22 mouse cellular contexts compared by ENCODE assay signal in the genomic region with DNA sequence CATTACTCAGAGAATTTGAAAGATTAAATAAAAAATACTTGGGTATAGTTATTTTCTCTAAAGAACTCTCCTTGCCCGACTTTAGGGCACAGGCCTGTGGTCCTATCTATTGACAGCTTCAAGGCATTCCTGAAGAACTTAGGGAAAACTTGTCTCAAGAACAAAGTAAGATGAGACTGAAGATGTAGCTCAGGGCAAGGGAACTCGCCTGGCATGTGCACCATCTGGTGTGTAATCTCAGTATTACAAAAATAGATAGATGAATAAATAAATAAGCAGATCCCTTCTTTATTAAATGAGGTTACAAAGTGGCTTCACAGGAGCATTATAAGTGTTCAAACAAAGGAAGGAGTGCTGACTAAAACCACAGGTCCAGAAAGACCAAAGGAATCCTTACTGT. TPM values are rescaled to one million over a fixed set of nuclear protein-coding genes. Genes with fewer than 3 reads are reported as not detected.
A peak's percentile ranks its signal among the peaks of the same experiment; 100 is the strongest.
DNase-seq lines count a peak whose midpoint lies in the region; ATAC-seq and TF ChIP-seq lines count a peak whose summit lies in the region.
"Had no signal": no experiment of that assay in that cellular context is flagged by ENCODE, and none has a peak within 500 bp of the region (broad histone marks: within the 10 kb centered on the region; RNA-seq: fewer than 3 reads in every experiment).

No protein-coding gene starts in this region.

- TF ChIP-seq CTCF in hindbrain, postnatal 0 days (IDR thresholded peaks at IDR 0.05; ENCODE audit: low read depth) = peak; percentile 51
- peak; percentile 18; the same call in 1 of the 2 replicates for TF ChIP-seq CTCF in lung, postnatal 0 days (IDR thresholded peaks at IDR 0.05)
- TF ChIP-seq CTCF in cortical plate, adult 2 months (IDR thresholded peaks at IDR 0.05; ENCODE audit: extremely low read depth, insufficient read depth, low read length) = 0 out of 2 replicates have a peak, but pooled peaks have one; percentile 6

- no peak overlapping the region for H3K4me2 ChIP-seq in forebrain, embryonic 16.5 days (ENCODE audit: low read length)
- H3K4me2 ChIP-seq in forebrain, embryonic 11.5 days (ENCODE audit: low read depth, low read length, severe bottlenecking) = no peak overlapping the region
- no peak overlapping the region for H3K4me2 ChIP-seq in hindbrain, postnatal 0 days (ENCODE audit: low read depth, low read length)
- no peak overlapping the region for H3K4me2 ChIP-seq in hindbrain, embryonic 13.5 days
- H3K4me2 ChIP-seq in lung, postnatal 0 days (replicated peaks; ENCODE audit: low read depth, low read length) = no peak overlapping the region
- H3K4me2 ChIP-seq: hindbrain, embryonic 15.5 days; limb, embryonic 12.5 days; liver, embryonic 12.5 days; midbrain, embryonic 11.5 days; stomach, embryonic 15.5 days had no signal

- no peaks in the 10 kb centered on the region for H3K4me1 ChIP-seq in forebrain, embryonic 16.5 days (replicated peaks; ENCODE audit: control insufficient read depth, insufficient read depth, low read length)
- no peaks in the 10 kb centered on the region for H3K4me1 ChIP-seq in forebrain, embryonic 11.5 days (replicated peaks; ENCODE audit: control insufficient read depth, insufficient read depth, low read length)
- no peaks in the 10 kb centered on the region for H3K4me1 ChIP-seq in hindbrain, postnatal 0 days (ENCODE audit: insufficient read depth, low read length)
- no peaks in the 10 kb centered on the region; the same call in 1 of the 2 replicates for H3K4me1 ChIP-seq in hindbrain, embryonic 13.5 days (replicated peaks)
- H3K4me1 ChIP-seq in lung, postnatal 0 days (ENCODE audit: insufficient read depth, low read depth, low read length) = no peaks in the 10 kb centered on the region
- peaks cover 2% of the 10 kb centered on the region; the same call in 1 of the 2 replicates for H3K4me1 ChIP-seq in cortical plate, adult 2 months (ENCODE audit: control insufficient read depth, insufficient read depth, low read length)
- H3K4me1 ChIP-seq: hindbrain, embryonic 15.5 days; limb, embryonic 12.5 days; stomach, embryonic 15.5 days had no signal

- no peaks in the 10 kb centered on the region for H3K27me3 ChIP-seq in forebrain, embryonic 16.5 days (replicated peaks; ENCODE audit: control insufficient read depth, insufficient read depth, low read length)
- no peaks in the 10 kb centered on the region for H3K27me3 ChIP-seq in forebrain, embryonic 11.5 days (ENCODE audit: control insufficient read depth, insufficient read depth, low read length)
- H3K27me3 ChIP-seq in hindbrain, postnatal 0 days (ENCODE audit: insufficient read depth, low read length) = no peaks in the 10 kb centered on the region
- H3K27me3 ChIP-seq in hindbrain, embryonic 13.5 days = no peaks in the 10 kb centered on the region
- no peaks in the 10 kb centered on the region for H3K27me3 ChIP-seq in lung, postnatal 0 days (replicated peaks; ENCODE audit: insufficient read depth, low read length)
- H3K27me3 ChIP-seq: CH12.LX; hindbrain, embryonic 15.5 days; limb, embryonic 12.5 days; liver, embryonic 12.5 days; stomach, embryonic 15.5 days had no signal

- H3K27ac ChIP-seq in forebrain, embryonic 16.5 days (ENCODE audit: low read length) = no peak overlapping the region
- no peak overlapping the region for H3K27ac ChIP-seq in forebrain, embryonic 11.5 days (ENCODE audit: low read depth, low read length)
- H3K27ac ChIP-seq in hindbrain, postnatal 0 days = no peak overlapping the region
- no peak overlapping the region for H3K27ac ChIP-seq in hindbrain, embryonic 13.5 days
- no peak overlapping the region for H3K27ac ChIP-seq in lung, postnatal 0 days (ENCODE audit: low read length)
- H3K27ac ChIP-seq in cortical plate, adult 2 months (ENCODE audit: insufficient read depth, low read length) = no peak overlapping the region
- H3K27ac ChIP-seq: hindbrain, embryonic 15.5 days; limb, embryonic 12.5 days; liver, embryonic 12.5 days; stomach, embryonic 15.5 days had no signal

- TF ChIP-seq POLR2A in cortical plate, adult 2 months (IDR thresholded peaks at IDR 0.05; ENCODE audit: extremely low read depth, insufficient read depth, low read length) = no peak

- H3K9me3 ChIP-seq in forebrain, embryonic 16.5 days (ENCODE audit: control insufficient read depth, low read length) = no peaks in the 10 kb centered on the region
- no peaks in the 10 kb centered on the region for H3K9me3 ChIP-seq in forebrain, embryonic 11.5 days (ENCODE audit: control insufficient read depth, low read length)
- H3K9me3 ChIP-seq in hindbrain, postnatal 0 days (ENCODE audit: low read length) = no peaks in the 10 kb centered on the region
- no peaks in the 10 kb centered on the region for H3K9me3 ChIP-seq in hindbrain, embryonic 13.5 days
- no peaks in the 10 kb centered on the region for H3K9me3 ChIP-seq in lung, postnatal 0 days (ENCODE audit: low read length)
- H3K9me3 ChIP-seq: hindbrain, embryonic 15.5 days; limb, embryonic 12.5 days; liver, embryonic 12.5 days; stomach, embryonic 15.5 days had no signal

- no peak overlapping the region for H3K4me3 ChIP-seq in forebrain, embryonic 16.5 days (replicated peaks; ENCODE audit: low read length)
- no peak overlapping the region for H3K4me3 ChIP-seq in forebrain, embryonic 11.5 days (ENCODE audit: low read depth, low read length)
- H3K4me3 ChIP-seq in hindbrain, postnatal 0 days (ENCODE audit: low read length) = no peak overlapping the region
- H3K4me3 ChIP-seq in hindbrain, embryonic 13.5 days = no peak overlapping the region
- H3K4me3 ChIP-seq in lung, postnatal 0 days (ENCODE audit: low read depth, low read length) = no peak overlapping the region
- no peak overlapping the region for H3K4me3 ChIP-seq in cortical plate, adult 2 months (ENCODE audit: insufficient read depth, low read length)
- H3K4me3 ChIP-seq: hindbrain, embryonic 15.5 days; limb, embryonic 12.5 days; liver, embryonic 12.5 days; myocyte; stomach, embryonic 15.5 days had no signal

- WGBS in forebrain, embryonic 16.5 days = 61% methylated on average over 2 of the region's 2 CpGs
- WGBS in forebrain, embryonic 11.5 days = 73% methylated on average over 2 of the region's 2 CpGs
- WGBS in hindbrain, postnatal 0 days = 75% methylated on average over 2 of the region's 2 CpGs
- 72% methylated on average over 2 of the region's 2 CpGs for WGBS in hindbrain, embryonic 13.5 days
- 73% methylated on average over 2 of the region's 2 CpGs for WGBS in lung, postnatal 0 days

- no peaks in the 10 kb centered on the region for H3K36me3 ChIP-seq in forebrain, embryonic 16.5 days (ENCODE audit: control insufficient read depth, insufficient read depth)
- no peaks in the 10 kb centered on the region for H3K36me3 ChIP-seq in forebrain, embryonic 11.5 days (ENCODE audit: control insufficient read depth, insufficient read depth, low read length)
- no peaks in the 10 kb centered on the region for H3K36me3 ChIP-seq in hindbrain, postnatal 0 days (ENCODE audit: insufficient read depth, low read length)
- no peaks in the 10 kb centered on the region for H3K36me3 ChIP-seq in hindbrain, embryonic 13.5 days
- H3K36me3 ChIP-seq in lung, postnatal 0 days (ENCODE audit: insufficient read depth, low read length) = no peaks in the 10 kb centered on the region
- H3K36me3 ChIP-seq: hindbrain, embryonic 15.5 days; limb, embryonic 12.5 days; liver, embryonic 12.5 days; stomach, embryonic 15.5 days had no signal

- no peak for DNase-seq in forebrain, embryonic 11.5 days (ENCODE audit: low spot score)
- DNase-seq in hindbrain, postnatal 0 days (ENCODE audit: low spot score) = peak; percentile 30
- DNase-seq in lung, postnatal 0 days (ENCODE audit: low spot score) = no peak
- DNase-seq in lung, postnatal 4 days = no peak
- DNase-seq: adrenal gland, postnatal 25 days; cerebellum, adult 18-20 months; gastrocnemius, postnatal 25 days; kidney, adult 8-10 months; kidney, postnatal 36 days; lung, adult 2 months; right cerebral cortex, postnatal 25 days had no signal

- ATAC-seq in forebrain, embryonic 16.5 days = 0 out of 2 replicates have a peak, but pooled peaks have one; percentile 23
- ATAC-seq in forebrain, embryonic 11.5 days (replicated peaks; ENCODE audit: low FRiP score) = no peak
- ATAC-seq in hindbrain, postnatal 0 days = no peak
- ATAC-seq in hindbrain, embryonic 13.5 days (ENCODE audit: low FRiP score) = no peak
- ATAC-seq in lung, postnatal 0 days = no peak
- ATAC-seq: liver, embryonic 12.5 days had no signal

- H3K9ac ChIP-seq in forebrain, embryonic 16.5 days (replicated peaks; ENCODE audit: low read depth, low read length) = no peak overlapping the region
- no peak overlapping the region for H3K9ac ChIP-seq in forebrain, embryonic 11.5 days (ENCODE audit: low read length)
- no peak overlapping the region for H3K9ac ChIP-seq in hindbrain, postnatal 0 days (replicated peaks; ENCODE audit: low read length)
- H3K9ac ChIP-seq in hindbrain, embryonic 13.5 days = no peak overlapping the region
- no peak overlapping the region for H3K9ac ChIP-seq in lung, postnatal 0 days (replicated peaks; ENCODE audit: low read depth)
- H3K9ac ChIP-seq: hindbrain, embryonic 15.5 days; limb, embryonic 12.5 days; liver, embryonic 12.5 days; stomach, embryonic 15.5 days had no signal

- TF ChIP-seq EP300 in lung, postnatal 0 days (IDR thresholded peaks at IDR 0.05) = no peak

RNA-seq across cellular contexts. Expression of gene Efhc1, which starts 32.7 kb away (rescaled TPM):
- 2.0 and 2.3 TPM in 2 replicates for polyA plus RNA-seq in forebrain, embryonic 16.5 days (2015; fragmentation: Nextera tagmentation; extraction: Ambion mirVana)
- polyA plus RNA-seq in forebrain, embryonic 11.5 days (2014; fragmentation: Nextera tagmentation; extraction: Ambion mirVana) = 2.1 and 2.9 TPM in 2 replicates
- 2.7 and 8.1 TPM in 2 replicates for total RNA-seq in hindbrain, postnatal 0 days (2014; rRNA removed)
- 3.4 and 3.9 TPM in 2 replicates for polyA plus RNA-seq in hindbrain, postnatal 0 days (2015; fragmentation: Nextera tagmentation; extraction: Ambion mirVana)
- 2.6 and 3.5 TPM in 2 replicates for polyA plus RNA-seq in hindbrain, embryonic 13.5 days (2015; fragmentation: Nextera tagmentation; extraction: Ambion mirVana)
- 8.4 and 10.3 TPM in 2 replicates for polyA plus RNA-seq in lung, postnatal 0 days (2015; fragmentation: Nextera tagmentation; extraction: Ambion mirVana)
- polyA plus RNA-seq in cortical plate, adult 2 months (2012; rRNA removed) = 2.0 and 2.2 TPM in 2 replicates
- total RNA-seq: CH12.LX, MEL had no signal
